Mouse (Mus musculus): ENCODE results near the gene Ptprj. TPM values are rescaled to one million over a fixed set of nuclear protein-coding genes. Genes with fewer than 3 reads are reported as not detected.

Gene Ptprj
- total and polyA plus RNA-seq, 2 experiments = 12.1 to 35.2 TPM

DNA sequence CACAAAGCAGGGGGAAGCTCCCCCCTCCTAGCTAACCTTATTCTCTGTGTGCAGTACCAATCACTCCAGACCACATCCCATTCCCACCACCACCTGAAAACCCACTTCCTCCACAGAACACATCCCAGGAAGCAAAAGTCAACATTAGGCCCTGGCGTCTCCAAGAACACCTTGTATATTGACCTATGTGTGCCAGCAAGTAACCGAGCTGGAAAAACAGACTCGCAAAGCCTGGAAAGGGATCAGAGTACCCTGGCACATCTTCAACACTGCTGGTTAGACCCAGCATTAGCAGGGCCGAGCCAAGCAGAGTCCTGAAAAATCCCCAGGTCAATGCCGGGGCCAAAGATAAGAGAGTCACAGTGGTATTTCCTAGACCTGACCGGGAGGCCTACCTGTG, 58.0 kb downstream of the Ptprj start:
- H3K27me3 ChIP-seq (ENCODE audit: control insufficient read depth, insufficient read depth, low read length) = no peaks in the 10 kb centered on the region
- peak overlapping the region; percentile 79 for H3K27ac ChIP-seq (replicated peaks; ENCODE audit: insufficient read depth, low read depth, low read length)
- peaks cover 34% of the 10 kb centered on the region for H3K4me1 ChIP-seq (ENCODE audit: control insufficient read depth, insufficient read depth, low read length)
- TF ChIP-seq POLR2A (IDR thresholded peaks at IDR 0.05; ENCODE audit: extremely low read depth, insufficient read depth, low read length) (no peak), CTCF (IDR thresholded peaks at IDR 0.05; ENCODE audit: low read depth, low read length) (no peak)
- H3K79me2 ChIP-seq (ENCODE audit: control insufficient read depth, insufficient read depth, low read length) = peaks cover 47% of the 10 kb centered on the region
- no peaks in the 10 kb centered on the region for H3K36me3 ChIP-seq (ENCODE audit: control insufficient read depth, insufficient read depth, low read length)
- H3K9ac ChIP-seq (ENCODE audit: low read depth, low read length) = peak overlapping the region; percentile 22; the same call in 1 of the 2 replicates
- peak; percentile 98 for DNase-seq (ENCODE audit: extremely low read depth, low read depth, low spot score)
- WGBS = 19% methylated on average over 6 of the region's 6 CpGs
- H3K4me3 ChIP-seq (ENCODE audit: insufficient read depth, low read depth, low read length) = no peak overlapping the region

- TF ChIP-seq CTCF (IDR thresholded peaks at IDR 0.05; ENCODE audit: low read depth, low read length) = no peak
- TF ChIP-seq POLR2A (IDR thresholded peaks at IDR 0.05; ENCODE audit: extremely low read depth, insufficient read depth, low read length) = no peak
- H3K27ac ChIP-seq (replicated peaks; ENCODE audit: insufficient read depth, low read depth, low read length) = peak overlapping the region; percentile 49; the same call in 1 of the 2 replicates
- no peaks in the 10 kb centered on the region for H3K27me3 ChIP-seq (ENCODE audit: control insufficient read depth, insufficient read depth, low read length)
- H3K36me3 ChIP-seq (ENCODE audit: control insufficient read depth, insufficient read depth, low read length) = no peaks in the 10 kb centered on the region
- H3K4me3 ChIP-seq (ENCODE audit: insufficient read depth, low read depth, low read length) = no peak overlapping the region
- peak; percentile 52 for DNase-seq (ENCODE audit: extremely low read depth, low read depth, low spot score)
- peaks cover 37% of the 10 kb centered on the region for H3K4me1 ChIP-seq (ENCODE audit: control insufficient read depth, insufficient read depth, low read length)
- WGBS = 19% methylated on average over 1 of the region's 1 CpGs
- H3K9ac ChIP-seq (ENCODE audit: low read depth, low read length) = no peak overlapping the region
- H3K79me2 ChIP-seq (ENCODE audit: control insufficient read depth, insufficient read depth, low read length) = peaks cover 46% of the 10 kb centered on the region
Measured at GRCm38 (mm10) chr2:90521909-90522308, 58.5 kb downstream of the Ptprj start.

- Histone ChIP-seq H3K4me1 (ENCODE audit: control insufficient read depth, insufficient read depth, low read length) (peaks cover 37% of the 10 kb centered on the region), H3K27me3 (ENCODE audit: control insufficient read depth, insufficient read depth, low read length) (no peaks in the 10 kb centered on the region), H3K27ac (replicated peaks; ENCODE audit: insufficient read depth, low read depth, low read length) (no peak overlapping the region), H3K9ac (ENCODE audit: low read depth, low read length) (no peak overlapping the region), H3K4me3 (ENCODE audit: insufficient read depth, low read depth, low read length) (no peak overlapping the region), H3K79me2 (ENCODE audit: control insufficient read depth, insufficient read depth, low read length) (peaks cover 47% of the 10 kb centered on the region), H3K36me3 (ENCODE audit: control insufficient read depth, insufficient read depth, low read length) (no peaks in the 10 kb centered on the region)
- WGBS = 32% methylated on average over 6 of the region's 6 CpGs
- no peak for DNase-seq (ENCODE audit: extremely low read depth, low read depth, low spot score)
- TF ChIP-seq POLR2A (IDR thresholded peaks at IDR 0.05; ENCODE audit: extremely low read depth, insufficient read depth, low read length) (no peak), CTCF (IDR thresholded peaks at IDR 0.05; ENCODE audit: low read depth, low read length) (no peak)
Measured at GRCm38 (mm10) chr2:90518296-90518695, 62.2 kb downstream of the Ptprj start.

DNA sequence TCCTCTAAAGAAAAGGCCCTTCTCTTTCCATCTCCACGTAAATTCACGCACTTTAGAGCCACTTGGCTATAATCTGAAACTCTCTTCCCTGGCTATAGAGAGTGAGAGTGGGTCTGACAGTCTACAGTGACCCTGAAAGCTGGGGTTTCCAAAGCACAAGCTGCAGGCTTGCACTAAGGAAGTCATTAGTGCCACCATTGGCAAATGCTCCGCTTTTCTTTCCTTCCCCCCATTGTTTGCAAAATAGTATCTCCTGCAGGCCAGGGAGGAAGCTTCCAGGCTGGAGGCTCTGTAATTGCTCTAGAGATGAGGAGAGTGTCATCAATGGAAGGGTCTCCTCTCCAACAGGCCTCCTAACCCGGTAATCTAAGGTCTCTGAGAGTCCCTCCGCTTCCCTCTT, 65.5 kb downstream of the Ptprj start:
- DNase-seq (ENCODE audit: extremely low read depth, low read depth, low spot score) = no peak

GRCm38 (mm10) chr2:90509268-90509667, 71.2 kb downstream of the Ptprj start:
- DNase-seq (ENCODE audit: extremely low read depth, low read depth, low spot score) = no peak

More for the DNA sequence above, 65.5 kb downstream of the Ptprj start:
- Histone ChIP-seq H3K27me3 (ENCODE audit: control insufficient read depth, insufficient read depth, low read length) (no peaks in the 10 kb centered on the region), H3K27ac (replicated peaks; ENCODE audit: insufficient read depth, low read depth, low read length) (no peak overlapping the region), H3K4me3 (ENCODE audit: insufficient read depth, low read depth, low read length) (no peak overlapping the region), H3K79me2 (ENCODE audit: control insufficient read depth, insufficient read depth, low read length) (peaks cover 55% of the 10 kb centered on the region), H3K36me3 (ENCODE audit: control insufficient read depth, insufficient read depth, low read length) (no peaks in the 10 kb centered on the region), H3K4me1 (ENCODE audit: control insufficient read depth, insufficient read depth, low read length) (peaks cover 20% of the 10 kb centered on the region), H3K9ac (ENCODE audit: low read depth, low read length) (no peak overlapping the region)
- no peak for TF ChIP-seq POLR2A (IDR thresholded peaks at IDR 0.05; ENCODE audit: extremely low read depth, insufficient read depth, low read length)
- no peak for TF ChIP-seq CTCF (IDR thresholded peaks at IDR 0.05; ENCODE audit: low read depth, low read length)
- 74% methylated on average over 5 of the region's 5 CpGs for WGBS

GRCm38 (mm10) chr2:90506143-90506542, 74.3 kb downstream of the Ptprj start:
- peaks cover 47% of the 10 kb centered on the region for H3K79me2 ChIP-seq (ENCODE audit: control insufficient read depth, insufficient read depth, low read length)

More at GRCm38 (mm10) chr2:90509268-90509667, 71.2 kb downstream of the Ptprj start:
- Histone ChIP-seq H3K79me2 (ENCODE audit: control insufficient read depth, insufficient read depth, low read length) (peaks cover 49% of the 10 kb centered on the region), H3K27ac (replicated peaks; ENCODE audit: insufficient read depth, low read depth, low read length) (no peak overlapping the region), H3K4me3 (ENCODE audit: insufficient read depth, low read depth, low read length) (no peak overlapping the region), H3K27me3 (ENCODE audit: control insufficient read depth, insufficient read depth, low read length) (no peaks in the 10 kb centered on the region), H3K4me1 (ENCODE audit: control insufficient read depth, insufficient read depth, low read length) (peaks cover 8% of the 10 kb centered on the region), H3K36me3 (ENCODE audit: control insufficient read depth, insufficient read depth, low read length) (no peaks in the 10 kb centered on the region), H3K9ac (ENCODE audit: low read depth, low read length) (no peak overlapping the region)
- 60% methylated on average over 4 of the region's 4 CpGs for WGBS
- TF ChIP-seq CTCF (IDR thresholded peaks at IDR 0.05; ENCODE audit: low read depth, low read length) (no peak), POLR2A (IDR thresholded peaks at IDR 0.05; ENCODE audit: extremely low read depth, insufficient read depth, low read length) (no peak)

More at GRCm38 (mm10) chr2:90506143-90506542, 74.3 kb downstream of the Ptprj start:
- Histone ChIP-seq H3K4me3 (ENCODE audit: insufficient read depth, low read depth, low read length) (no peak overlapping the region), H3K4me1 (ENCODE audit: control insufficient read depth, insufficient read depth, low read length) (peaks cover 32% of the 10 kb centered on the region), H3K9ac (ENCODE audit: low read depth, low read length) (no peak overlapping the region), H3K27me3 (ENCODE audit: control insufficient read depth, insufficient read depth, low read length) (no peaks in the 10 kb centered on the region), H3K36me3 (ENCODE audit: control insufficient read depth, insufficient read depth, low read length) (no peaks in the 10 kb centered on the region), H3K27ac (replicated peaks; ENCODE audit: insufficient read depth, low read depth, low read length) (no peak overlapping the region)
- 92% methylated on average over 3 of the region's 3 CpGs for WGBS
- TF ChIP-seq POLR2A (IDR thresholded peaks at IDR 0.05; ENCODE audit: extremely low read depth, insufficient read depth, low read length) (no peak), CTCF (IDR thresholded peaks at IDR 0.05; ENCODE audit: low read depth, low read length) (no peak)
- DNase-seq (ENCODE audit: extremely low read depth, low read depth, low spot score) = no peak
